Mouse (Mus musculus): Measurements from ENCODE around the gene Ackr2. TPM values are rescaled to one million over a fixed set of nuclear protein-coding genes. Genes with fewer than 3 reads are reported as not detected.

Ackr2 gene
- polyA plus RNA-seq, 1 experiment from 2014 or later = 0.19 TPM

DNA sequence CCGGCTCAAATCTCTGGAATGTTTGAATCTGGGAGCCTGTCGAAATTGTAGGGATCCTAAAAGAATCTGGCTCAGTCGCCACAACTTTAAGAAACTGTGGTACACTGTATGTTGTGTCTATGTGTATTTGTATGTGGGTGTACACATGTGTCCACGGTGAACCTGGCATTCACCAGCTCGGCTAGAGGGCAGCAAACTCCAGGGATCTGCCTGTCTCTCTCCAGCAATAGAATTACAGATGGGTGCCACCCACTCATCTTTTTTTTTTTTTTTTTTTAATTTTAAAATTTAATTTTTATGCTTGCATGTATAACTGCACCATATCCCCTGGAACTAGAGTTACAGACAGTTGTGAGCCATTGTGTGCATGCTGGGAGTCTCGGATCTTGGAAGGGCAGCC is 16.9 kb upstream of the Ackr2 start:
- Histone ChIP-seq H3K36me3 (ENCODE audit: control insufficient read depth, insufficient read depth, low read length) (no peaks in the 10 kb centered on the region), H3K4me1 (replicated peaks; ENCODE audit: control insufficient read depth, insufficient read depth, low read length) (no peaks in the 10 kb centered on the region), H3K4me2 (no peak overlapping the region), H3K4me3 (ENCODE audit: low read depth, low read length) (no peak overlapping the region), H3K27me3 (replicated peaks; ENCODE audit: control insufficient read depth, insufficient read depth, low read length) (no peaks in the 10 kb centered on the region), H3K9ac (ENCODE audit: low read depth, low read length) (no peak overlapping the region), H3K27ac (ENCODE audit: low read depth, low read length) (no peak overlapping the region), H3K9me3 (ENCODE audit: control insufficient read depth, low read length) (no peaks in the 10 kb centered on the region)
- DNase-seq (ENCODE audit: low spot score) = no peak
- whole genome bisulfite sequencing = 76% methylated on average over 6 of the region's 6 CpGs
- ATAC-seq (replicated peaks; ENCODE audit: low FRiP score) = no peak

DNA sequence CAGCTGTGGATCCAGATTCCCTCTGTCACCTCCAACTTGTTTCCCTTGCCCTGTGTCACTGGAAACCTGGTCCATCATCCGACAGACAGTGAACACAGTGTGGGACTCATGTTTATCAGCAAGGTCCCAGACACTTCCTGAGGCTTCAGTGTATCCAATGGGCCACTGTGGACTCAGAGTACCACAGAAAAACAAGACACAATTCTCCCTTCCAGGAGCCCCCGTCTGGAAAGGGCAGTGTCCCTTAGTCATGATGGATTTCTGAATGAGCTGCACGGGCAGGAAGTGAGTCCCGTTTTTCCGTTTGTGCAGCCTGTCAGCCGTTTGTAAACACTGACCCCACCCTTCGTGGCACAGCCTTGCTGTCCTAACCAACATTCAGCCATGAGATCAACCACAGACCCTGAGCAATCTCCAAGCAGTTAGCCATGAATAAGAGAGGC is 16.1 kb upstream of the Ackr2 start:
- no peaks in the 10 kb centered on the region for H3K9me3 ChIP-seq (ENCODE audit: control insufficient read depth, low read length)

DNA sequence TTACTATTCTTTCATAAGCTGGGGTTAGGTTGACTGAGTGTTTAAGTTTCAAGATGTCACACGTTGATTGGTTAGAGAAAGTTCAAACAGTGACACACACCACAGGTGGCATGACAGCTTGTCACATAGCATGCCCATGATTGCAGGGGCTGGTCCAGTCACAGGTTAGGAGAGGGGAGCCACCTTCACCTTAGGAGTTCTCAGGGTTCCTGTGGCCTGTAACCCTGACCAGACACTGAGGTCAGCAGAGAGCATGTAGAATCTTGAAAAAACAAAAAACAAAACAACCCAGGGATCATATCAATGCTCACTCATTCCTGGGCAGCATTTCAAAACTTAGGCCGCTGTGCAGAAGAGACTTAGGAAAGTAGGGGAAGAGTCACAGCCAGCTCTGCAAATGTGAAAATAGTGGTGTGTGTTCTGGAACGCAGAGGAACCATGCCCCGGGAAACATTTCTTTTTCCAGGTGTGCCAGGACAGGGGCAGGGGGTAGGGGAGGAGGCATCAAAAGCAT is 8.2 kb upstream of the Ackr2 start:
- Histone ChIP-seq H3K4me3 (ENCODE audit: low read depth, low read length) (no peak overlapping the region), H3K9ac (ENCODE audit: low read depth, low read length) (no peak overlapping the region), H3K4me1 (replicated peaks; ENCODE audit: control insufficient read depth, insufficient read depth, low read length) (peaks cover 3% of the 10 kb centered on the region), H3K9me3 (ENCODE audit: control insufficient read depth, low read length) (no peaks in the 10 kb centered on the region), H3K4me2 (no peak overlapping the region), H3K27me3 (replicated peaks; ENCODE audit: control insufficient read depth, insufficient read depth, low read length) (no peaks in the 10 kb centered on the region), H3K27ac (ENCODE audit: low read depth, low read length) (no peak overlapping the region), H3K36me3 (ENCODE audit: control insufficient read depth, insufficient read depth, low read length) (no peaks in the 10 kb centered on the region)
- DNase-seq (ENCODE audit: low spot score) (no peak), ATAC-seq (replicated peaks; ENCODE audit: low FRiP score) (no peak)
- 69% methylated on average over 4 of the region's 4 CpGs for WGBS

More for the DNA sequence above, 16.1 kb upstream of the Ackr2 start:
- no peak overlapping the region for H3K4me3 ChIP-seq (ENCODE audit: low read depth, low read length)
- 24% methylated on average over 7 of the region's 7 CpGs for WGBS
- H3K36me3 ChIP-seq (ENCODE audit: control insufficient read depth, insufficient read depth, low read length) = no peaks in the 10 kb centered on the region
- DNase-seq (ENCODE audit: low spot score) (no peak), ATAC-seq (replicated peaks; ENCODE audit: low FRiP score) (peak; percentile 58)
- no peak overlapping the region for H3K4me2 ChIP-seq
- H3K9ac ChIP-seq (ENCODE audit: low read depth, low read length) = no peak overlapping the region
- H3K27ac ChIP-seq (ENCODE audit: low read depth, low read length) = 0 out of 2 replicates have a peak overlapping the region, but pooled peaks have one; percentile 32
- H3K27me3 ChIP-seq (replicated peaks; ENCODE audit: control insufficient read depth, insufficient read depth, low read length) = no peaks in the 10 kb centered on the region
- H3K4me1 ChIP-seq (replicated peaks; ENCODE audit: control insufficient read depth, insufficient read depth, low read length) = no peaks in the 10 kb centered on the region

DNA sequence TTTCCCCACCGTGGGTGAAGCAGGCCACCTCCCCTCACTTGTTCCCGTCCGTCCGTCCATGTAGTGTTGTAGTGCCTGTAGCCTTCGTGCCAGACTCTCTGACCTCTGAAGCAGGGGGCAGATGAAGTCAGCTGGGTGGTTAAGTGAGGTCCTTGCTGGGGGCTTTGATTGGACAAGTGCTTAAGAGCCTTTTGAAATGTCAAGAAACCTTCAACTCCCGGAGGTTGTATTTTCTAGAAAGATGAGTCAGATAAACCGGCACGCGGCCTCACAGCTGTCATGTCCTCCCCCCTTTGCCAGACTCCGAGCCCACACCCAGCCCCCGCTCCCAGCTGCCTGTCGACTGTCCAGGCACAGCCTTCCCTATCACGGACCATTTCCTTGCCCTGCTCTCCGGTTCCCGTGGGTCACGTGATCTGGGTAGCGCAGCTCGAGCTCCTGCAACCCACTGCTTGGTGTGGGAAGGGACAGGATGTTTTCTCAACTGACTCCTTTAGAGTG is 7.7 kb upstream of the Ackr2 start:
- H3K27me3 ChIP-seq (replicated peaks; ENCODE audit: control insufficient read depth, insufficient read depth, low read length) = no peaks in the 10 kb centered on the region
- no peak overlapping the region for H3K9ac ChIP-seq (ENCODE audit: low read depth, low read length)
- H3K9me3 ChIP-seq (ENCODE audit: control insufficient read depth, low read length) = no peaks in the 10 kb centered on the region
- H3K4me3 ChIP-seq (ENCODE audit: low read depth, low read length) = no peak overlapping the region
- H3K27ac ChIP-seq (ENCODE audit: low read depth, low read length) = no peak overlapping the region
- H3K4me1 ChIP-seq (replicated peaks; ENCODE audit: control insufficient read depth, insufficient read depth, low read length) = peaks cover 3% of the 10 kb centered on the region
- peak; percentile 45; the same call in 1 of the 2 replicates for ATAC-seq (replicated peaks; ENCODE audit: low FRiP score)
- peak overlapping the region; percentile 35; the same call in 1 of the 2 replicates for H3K4me2 ChIP-seq
- no peaks in the 10 kb centered on the region for H3K36me3 ChIP-seq (ENCODE audit: control insufficient read depth, insufficient read depth, low read length)
- 17% methylated on average over 18 of the region's 18 CpGs for WGBS
- DNase-seq (ENCODE audit: low spot score) = peak; percentile 47

DNA sequence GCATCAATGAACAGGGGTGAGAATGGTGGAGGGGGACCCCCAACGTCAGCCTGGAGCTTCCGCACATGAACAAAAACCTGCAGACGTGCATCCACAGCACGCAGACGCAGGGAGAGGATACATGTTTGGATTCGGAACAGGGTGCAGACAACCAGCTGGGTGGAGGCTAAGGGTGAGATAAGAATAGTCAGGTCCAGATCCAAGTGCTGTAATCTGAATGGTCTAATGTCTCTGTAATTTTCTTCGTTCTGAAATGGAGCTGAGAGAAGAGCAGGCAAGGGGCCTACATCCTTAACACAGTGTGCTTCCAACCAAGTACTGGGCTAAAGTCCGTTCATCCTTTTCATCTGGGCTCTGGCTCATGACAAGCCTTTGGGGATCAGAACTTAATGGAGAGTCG is 6.9 kb upstream of the Ackr2 start:
- Histone ChIP-seq H3K9ac (ENCODE audit: low read depth, low read length) (no peak overlapping the region), H3K27ac (ENCODE audit: low read depth, low read length) (no peak overlapping the region), H3K9me3 (ENCODE audit: control insufficient read depth, low read length) (no peaks in the 10 kb centered on the region), H3K4me2 (no peak overlapping the region), H3K4me1 (replicated peaks; ENCODE audit: control insufficient read depth, insufficient read depth, low read length) (peaks cover 3% of the 10 kb centered on the region), H3K27me3 (replicated peaks; ENCODE audit: control insufficient read depth, insufficient read depth, low read length) (no peaks in the 10 kb centered on the region), H3K36me3 (ENCODE audit: control insufficient read depth, insufficient read depth, low read length) (no peaks in the 10 kb centered on the region), H3K4me3 (ENCODE audit: low read depth, low read length) (no peak overlapping the region)
- 85% methylated on average over 9 of the region's 9 CpGs for WGBS
- ATAC-seq (replicated peaks; ENCODE audit: low FRiP score) = no peak
- no peak for DNase-seq (ENCODE audit: low spot score)

DNA sequence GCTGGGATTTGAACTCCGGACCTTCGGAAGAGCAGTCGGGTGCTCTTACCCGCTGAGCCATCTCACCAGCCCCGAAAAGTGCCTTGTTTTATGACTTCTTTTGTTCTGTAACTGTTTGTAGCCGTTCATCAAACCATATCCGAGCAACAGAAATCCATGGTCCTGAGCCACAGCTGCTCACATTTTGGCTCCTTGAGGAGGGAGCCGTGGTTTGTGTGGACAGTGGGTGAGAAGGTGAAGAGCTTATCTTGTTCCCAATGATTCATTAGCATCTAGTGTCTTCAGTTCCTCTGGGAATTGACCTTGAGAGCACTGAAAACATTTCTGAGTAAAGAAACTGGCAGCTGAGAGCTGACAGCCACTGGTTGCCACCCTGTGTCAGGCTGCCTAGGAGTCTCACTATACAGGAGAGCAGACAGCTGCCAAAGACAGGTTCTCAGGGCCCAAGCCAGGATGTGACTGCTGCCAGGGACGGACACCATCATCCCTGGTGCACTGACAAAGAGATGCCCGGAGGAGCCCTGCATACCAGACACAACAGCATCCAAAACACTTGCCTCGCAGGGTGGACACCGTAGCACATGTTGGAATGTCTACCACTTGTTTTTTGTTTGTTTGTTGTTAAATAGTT is 6.0 kb upstream of the Ackr2 start:
- WGBS = 79% methylated on average over 12 of the region's 12 CpGs
- Histone ChIP-seq H3K27me3 (replicated peaks; ENCODE audit: control insufficient read depth, insufficient read depth, low read length) (no peaks in the 10 kb centered on the region), H3K36me3 (ENCODE audit: control insufficient read depth, insufficient read depth, low read length) (no peaks in the 10 kb centered on the region), H3K4me1 (replicated peaks; ENCODE audit: control insufficient read depth, insufficient read depth, low read length) (peaks cover 3% of the 10 kb centered on the region), H3K9me3 (ENCODE audit: control insufficient read depth, low read length) (no peaks in the 10 kb centered on the region), H3K4me3 (ENCODE audit: low read depth, low read length) (no peak overlapping the region), H3K27ac (ENCODE audit: low read depth, low read length) (no peak overlapping the region), H3K9ac (ENCODE audit: low read depth, low read length) (no peak overlapping the region), H3K4me2 (no peak overlapping the region)
- ATAC-seq (replicated peaks; ENCODE audit: low FRiP score) (no peak), DNase-seq (ENCODE audit: low spot score) (no peak)

DNA sequence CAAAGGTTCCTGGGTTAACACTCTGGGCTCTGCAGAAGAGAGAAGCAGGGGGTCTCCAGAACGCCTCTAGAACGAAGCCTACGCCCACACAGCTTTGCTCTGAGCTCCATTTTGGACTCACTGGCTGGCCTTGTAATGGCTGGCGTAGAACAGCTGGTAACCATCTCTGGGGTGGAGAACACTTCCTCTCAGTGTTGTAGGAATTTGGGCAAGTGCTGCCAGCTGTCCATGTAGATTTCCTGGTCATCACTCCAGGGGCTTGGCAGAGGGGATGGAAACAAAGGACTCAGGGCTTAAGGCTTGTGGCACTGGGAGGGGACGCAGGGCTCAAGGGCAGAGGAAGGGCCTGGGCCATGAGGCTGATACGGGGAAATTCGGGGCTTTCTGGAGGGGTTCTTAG is 3.7 kb upstream of the Ackr2 start:
- ATAC-seq (replicated peaks; ENCODE audit: low FRiP score) (no peak), DNase-seq (ENCODE audit: low spot score) (no peak)
- peaks cover 3% of the 10 kb centered on the region for H3K4me1 ChIP-seq (replicated peaks; ENCODE audit: control insufficient read depth, insufficient read depth, low read length)
- no peak overlapping the region for H3K4me3 ChIP-seq (ENCODE audit: low read depth, low read length)
- no peaks in the 10 kb centered on the region for H3K9me3 ChIP-seq (ENCODE audit: control insufficient read depth, low read length)
- H3K36me3 ChIP-seq (ENCODE audit: control insufficient read depth, insufficient read depth, low read length) = no peaks in the 10 kb centered on the region
- WGBS = 76% methylated on average over 7 of the region's 7 CpGs
- no peak overlapping the region for H3K9ac ChIP-seq (ENCODE audit: low read depth, low read length)
- no peak overlapping the region for H3K4me2 ChIP-seq
- H3K27ac ChIP-seq (ENCODE audit: low read depth, low read length) = no peak overlapping the region
- no peaks in the 10 kb centered on the region for H3K27me3 ChIP-seq (replicated peaks; ENCODE audit: control insufficient read depth, insufficient read depth, low read length)

DNA sequence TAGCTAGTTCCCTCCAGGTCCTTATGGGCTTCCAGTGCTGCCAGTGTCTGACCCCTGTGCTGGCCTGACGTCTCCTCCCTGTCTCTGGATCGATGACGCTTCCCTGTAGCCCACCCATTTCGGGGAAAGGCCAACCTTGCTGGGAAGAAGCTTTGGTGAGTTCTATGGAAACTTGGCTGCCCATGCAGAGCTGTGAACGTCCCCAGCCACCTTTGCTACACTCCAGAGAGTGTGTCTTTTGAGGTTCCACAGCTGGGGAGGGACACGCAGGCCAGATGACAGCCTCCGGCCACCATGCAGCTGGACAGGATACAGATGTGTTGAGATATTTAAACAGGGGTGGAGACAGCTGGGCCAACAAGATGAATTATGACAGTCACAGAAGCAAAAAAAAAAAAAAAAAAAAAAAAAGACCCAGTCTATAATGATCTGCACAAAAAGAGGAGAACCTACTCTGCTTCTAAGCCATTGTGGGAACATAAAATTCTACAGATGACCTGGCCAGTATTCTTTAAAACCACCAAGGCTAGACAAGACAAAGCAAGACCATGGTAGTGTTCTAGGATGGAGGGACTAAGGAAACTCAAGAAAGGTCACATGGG is 2.7 kb upstream of the Ackr2 start:
- H3K9ac ChIP-seq (ENCODE audit: low read depth, low read length) = no peak overlapping the region
- no peaks in the 10 kb centered on the region for H3K27me3 ChIP-seq (replicated peaks; ENCODE audit: control insufficient read depth, insufficient read depth, low read length)
- no peak for DNase-seq (ENCODE audit: low spot score)
- no peaks in the 10 kb centered on the region for H3K36me3 ChIP-seq (ENCODE audit: control insufficient read depth, insufficient read depth, low read length)
- no peak for ATAC-seq (replicated peaks; ENCODE audit: low FRiP score)
- H3K4me3 ChIP-seq (ENCODE audit: low read depth, low read length) = no peak overlapping the region
- H3K4me1 ChIP-seq (replicated peaks; ENCODE audit: control insufficient read depth, insufficient read depth, low read length) = peaks cover 3% of the 10 kb centered on the region
- no peak overlapping the region for H3K4me2 ChIP-seq
- 65% methylated on average over 7 of the region's 7 CpGs for WGBS
- H3K9me3 ChIP-seq (ENCODE audit: control insufficient read depth, low read length) = no peaks in the 10 kb centered on the region
- no peak overlapping the region for H3K27ac ChIP-seq (ENCODE audit: low read depth, low read length)

DNA sequence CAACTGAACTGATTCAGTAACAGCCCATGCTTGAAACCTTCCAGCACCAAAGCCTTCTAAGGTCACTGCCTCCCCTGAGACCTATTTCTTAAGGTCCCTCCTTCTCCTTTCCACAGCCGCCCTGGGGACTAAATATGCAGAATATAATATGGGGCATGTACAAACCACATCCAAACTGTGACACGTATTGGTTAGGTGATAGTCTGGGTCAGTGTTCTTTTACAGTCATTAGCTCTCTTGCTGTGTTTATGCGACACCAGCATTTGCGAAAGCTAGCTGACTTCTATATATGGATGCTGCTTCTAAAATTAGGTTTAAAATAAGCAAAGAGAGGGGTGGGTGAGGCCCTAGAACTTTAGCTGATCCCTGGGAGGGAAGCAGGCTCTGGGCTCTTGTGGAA is 1.3 kb upstream of the Ackr2 start:
- Histone ChIP-seq H3K27ac (ENCODE audit: low read depth, low read length) (no peak overlapping the region), H3K9me3 (ENCODE audit: control insufficient read depth, low read length) (no peaks in the 10 kb centered on the region), H3K27me3 (replicated peaks; ENCODE audit: control insufficient read depth, insufficient read depth, low read length) (no peaks in the 10 kb centered on the region), H3K36me3 (ENCODE audit: control insufficient read depth, insufficient read depth, low read length) (no peaks in the 10 kb centered on the region), H3K4me2 (no peak overlapping the region), H3K4me1 (replicated peaks; ENCODE audit: control insufficient read depth, insufficient read depth, low read length) (no peaks in the 10 kb centered on the region), H3K4me3 (ENCODE audit: low read depth, low read length) (no peak overlapping the region), H3K9ac (ENCODE audit: low read depth, low read length) (no peak overlapping the region)
- no peak for DNase-seq (ENCODE audit: low spot score)
- no peak for ATAC-seq (replicated peaks; ENCODE audit: low FRiP score)
- 75% methylated on average over 4 of the region's 4 CpGs for WGBS
